Mouse (Mus musculus) kidney, adult 2 months (tissue): ENCODE measurements at regions not wholly inside any gene's neighbourhood (a gene's known extent, or its start where the extent isn't known, plus 50 kb on each side); places are given as distances from the start of the nearest gene placed in this dataset.

ENCODE experiments used
- CTCF ChIP-seq: fragments of 200-500 bp; conservative IDR thresholded peaks from 2 replicates; pipeline ENCODE4 v1.5.1; 2011; ENCODE audit warnings: low read depth, mild to moderate bottlenecking, control low read depth, low read length, moderate library complexity, mixed read lengths; ENCODE audit not compliant: insufficient read depth, insufficient read length
- POLR2A ChIP-seq: fragments of 200-500 bp; IDR thresholded peaks from one replicate; pipeline ENCODE4 v1.6.1; 2011; ENCODE audit warnings: low read depth, low read length, control low read depth

DNA sequence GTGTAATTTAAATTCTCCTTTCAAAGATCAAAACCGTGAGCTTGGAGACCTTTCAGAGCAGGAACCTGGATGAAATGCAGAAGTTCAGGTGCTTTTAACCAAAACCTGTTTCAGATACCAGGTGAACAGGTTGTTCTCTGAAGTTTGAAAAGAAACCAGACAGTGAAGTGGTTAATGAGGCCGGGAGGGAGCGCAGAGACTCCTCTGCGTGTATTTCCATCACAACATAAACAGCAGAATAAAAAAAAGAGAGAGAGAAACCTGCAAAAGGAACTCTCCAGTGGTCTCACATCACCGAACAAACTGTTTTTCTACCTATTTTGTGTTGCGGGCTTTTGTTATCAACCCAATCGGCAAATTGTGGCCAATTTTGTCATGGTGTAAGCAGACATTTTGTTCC lies 212.6 kb upstream of the Spdye4c start:
- TF ChIP-seq CTCF (no peak), POLR2A (no peak)
